Mouse (Mus musculus) granulocyte monocyte progenitor cell, adult 5-6 weeks (primary cell): ENCODE results near the gene Exo5. TPM values are rescaled to one million over a fixed set of nuclear protein-coding genes. Genes with fewer than 3 reads are reported as not detected.

ENCODE experiments used
- ATAC-seq: replicated peaks from 2 replicates; pipeline ENCODE4 v1.8.0; 2016; ENCODE audit warnings: mild to moderate bottlenecking, moderate TSS enrichment, inconsistent platforms; ENCODE audit not compliant: poor library complexity, severe bottlenecking
- total RNA-seq, 2 experiments: library from RNA; stranded (forward) in 1 of 2; stranded (reverse) in 1 of 2; fragments of 200-712, 200-1000 nt in 1 of 2; fragments of >200 nt in 1 of 2; fragmentation: Nextera tagmentation in 1 of 2; gene quantifications; 2 replicates each; pipeline ENCODE4 v1.2.3; 2014 to 2017

Exo5 gene
- total RNA-seq, 2 experiments from 2014 or later = 17.6 to 18.1 TPM

GRCm38 (mm10) chr4:120909558-120910150, 15.2 kb downstream of the Exo5 start:
- ATAC-seq = peak; percentile 67

- ATAC-seq = no peak
These were observed 19.2 kb downstream of the Exo5 start for GRCm38 (mm10) chr4:120905644-120906043.

GRCm38 (mm10) chr4:120904533-120904932, 20.3 kb downstream of the Exo5 start:
- ATAC-seq = peak; percentile 42; the same call in 1 of the 2 replicates

- no peak for ATAC-seq
These were observed 28.8 kb downstream of the Exo5 start for GRCm38 (mm10) chr4:120895810-120896584.

GRCm38 (mm10) chr4:120895226-120895625, 29.6 kb downstream of the Exo5 start:
- ATAC-seq = no peak

GRCm38 (mm10) chr4:120894584-120894983, 30.2 kb downstream of the Exo5 start:
- ATAC-seq = no peak

GRCm38 (mm10) chr4:120893656-120894401, 31.0 kb downstream of the Exo5 start:
- no peak for ATAC-seq

- no peak for ATAC-seq
These were observed 32.3 kb downstream of the Exo5 start for GRCm38 (mm10) chr4:120892516-120892915.

- ATAC-seq = no peak
These were observed 32.9 kb downstream of the Exo5 start for GRCm38 (mm10) chr4:120891960-120892359.

- ATAC-seq = no peak
These were observed 33.9 kb downstream of the Exo5 start for GRCm38 (mm10) chr4:120890754-120891440.

GRCm38 (mm10) chr4:120888884-120889283, 35.9 kb downstream of the Exo5 start:
- no peak for ATAC-seq

GRCm38 (mm10) chr4:120887381-120888112, 37.3 kb downstream of the Exo5 start:
- ATAC-seq = peak; percentile 81

GRCm38 (mm10) chr4:120886811-120887210, 38.0 kb downstream of the Exo5 start:
- ATAC-seq = no peak

GRCm38 (mm10) chr4:120886131-120886530, 38.7 kb downstream of the Exo5 start:
- ATAC-seq = no peak

GRCm38 (mm10) chr4:120885208-120886120, 39.4 kb downstream of the Exo5 start:
- no peak for ATAC-seq

GRCm38 (mm10) chr4:120882002-120882625, 42.7 kb downstream of the Exo5 start:
- ATAC-seq = no peak

- peak; percentile 85 for ATAC-seq
These were observed 43.9 kb downstream of the Exo5 start for GRCm38 (mm10) chr4:120880731-120881432.

GRCm38 (mm10) chr4:120879386-120879785, 45.4 kb downstream of the Exo5 start:
- ATAC-seq = no peak
